Mouse (Mus musculus) neural tube, embryonic 10.5 days (tissue): ENCODE measurements around the gene Shisa8.
"Not testable (repeated sequence)": the region's sequence is repeated elsewhere in the genome, so short reads cannot be mapped to it uniquely, and the experiment has no call there.

ENCODE experiments used
- DNase-seq: peaks from one replicate; pipeline ENCODE4 v3.0.0-alpha.2; 2017; ENCODE audit warnings: low spot score; ENCODE audit errors: extremely low spot score

Shisa8 gene

DNA sequence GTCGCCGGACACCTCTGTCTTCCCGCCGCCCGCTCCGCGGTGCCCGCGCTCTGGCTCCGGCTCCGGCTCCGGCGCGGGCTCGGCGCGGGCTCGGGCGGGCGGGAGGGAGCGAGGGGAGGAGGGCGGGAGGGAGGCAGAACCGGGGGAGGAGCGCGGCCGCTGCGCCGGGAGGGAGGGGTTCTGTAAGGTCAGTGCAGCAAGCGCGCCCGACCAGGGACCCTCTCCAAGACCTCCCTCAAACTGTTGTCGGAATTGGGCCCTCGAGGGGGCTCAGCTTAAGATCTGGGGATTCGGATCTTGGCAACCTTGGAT, at the start of gene Shisa8:
Shisa8 (minus strand) TSS at position 64 of the 312 bp plus-strand sequence.
- peak; percentile 45 for DNase-seq

DNA sequence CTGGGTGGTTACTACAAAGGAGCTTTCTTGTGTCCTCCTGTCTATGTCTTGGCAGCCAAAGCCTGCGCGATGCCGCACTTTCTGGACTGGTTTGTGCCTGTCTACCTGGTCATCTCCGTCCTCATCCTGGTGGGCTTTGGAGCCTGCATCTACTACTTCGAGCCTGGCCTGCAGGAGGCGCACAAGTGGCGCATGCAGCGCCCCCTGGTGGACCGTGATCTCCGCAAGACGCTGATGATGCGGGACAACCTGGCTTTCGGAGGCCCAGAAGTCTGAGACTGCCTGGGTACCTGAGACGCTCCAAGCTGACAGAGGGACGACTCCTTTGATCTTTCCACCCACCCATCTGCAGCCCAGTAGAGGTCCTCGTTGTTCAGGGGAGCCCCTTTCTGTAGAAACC, 46.9 kb upstream of the Shisa8 start:
- DNase-seq = peak; percentile 74

DNA sequence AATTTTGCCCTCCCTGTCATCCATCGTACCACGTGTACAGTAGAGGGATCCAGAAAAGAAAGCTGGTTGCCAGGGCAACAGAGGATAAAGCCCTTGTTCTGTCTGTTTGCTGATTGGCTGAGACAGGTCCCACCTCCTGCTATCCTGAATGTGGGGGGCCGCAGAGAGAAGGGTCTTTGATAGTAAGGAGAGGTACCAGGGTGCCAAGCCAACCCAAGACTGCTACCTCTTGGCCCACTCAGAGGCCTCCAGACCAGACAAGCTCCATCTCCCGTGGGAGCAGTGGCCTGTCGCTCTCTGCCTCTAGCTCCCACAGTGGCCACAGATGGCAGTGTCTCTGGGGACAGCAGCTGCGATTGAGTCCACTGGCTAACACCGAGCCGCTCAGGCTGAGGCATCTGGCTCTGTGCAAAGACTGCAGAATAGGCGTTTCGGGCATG, 43.3 kb upstream of the Shisa8 start:
- peak; percentile 42 for DNase-seq

DNA sequence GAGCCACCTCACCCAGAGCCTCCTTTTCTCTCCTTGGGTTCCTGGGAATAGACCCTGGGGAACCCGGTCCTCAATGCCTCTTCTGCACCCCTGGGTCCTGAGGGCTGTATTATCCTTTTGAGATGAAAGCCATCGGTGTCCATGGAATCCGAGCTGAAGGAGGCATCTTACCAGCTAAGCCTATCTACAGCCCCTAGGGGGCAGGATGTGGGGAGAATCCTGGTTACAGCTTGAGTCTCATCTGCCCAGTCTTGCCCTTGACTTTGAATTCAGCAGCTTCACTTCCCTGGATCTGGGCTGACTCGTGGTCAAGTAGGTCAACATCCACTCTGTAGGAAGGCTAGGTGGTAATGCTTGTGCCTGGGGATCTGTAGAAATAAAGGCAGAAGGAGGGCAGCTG, 42.6 kb upstream of the Shisa8 start:
- DNase-seq = no peak

DNA sequence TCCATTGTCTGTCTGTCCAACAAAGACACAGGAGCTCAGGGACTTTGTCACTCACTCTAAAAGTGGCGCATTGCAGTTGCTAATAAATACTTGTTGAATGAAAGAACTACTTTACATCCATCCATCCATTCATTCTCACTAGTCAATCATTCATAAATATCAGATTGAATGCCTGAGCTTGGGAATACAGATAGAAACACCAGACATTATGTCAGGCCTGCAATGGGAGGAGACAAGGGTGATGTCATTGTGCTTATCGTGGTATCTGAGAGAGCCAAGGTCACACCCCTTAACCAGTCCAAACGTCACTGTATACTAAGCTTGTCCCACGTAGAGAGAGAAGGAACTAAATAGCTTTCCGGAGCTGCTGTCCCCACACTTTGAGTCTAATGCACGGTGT, 39.5 kb upstream of the Shisa8 start, which contains the start of gene 1500009C09Rik:
1500009C09Rik (plus strand) TSS at position 301 of the 400 bp plus-strand sequence.
- DNase-seq = no peak

DNA sequence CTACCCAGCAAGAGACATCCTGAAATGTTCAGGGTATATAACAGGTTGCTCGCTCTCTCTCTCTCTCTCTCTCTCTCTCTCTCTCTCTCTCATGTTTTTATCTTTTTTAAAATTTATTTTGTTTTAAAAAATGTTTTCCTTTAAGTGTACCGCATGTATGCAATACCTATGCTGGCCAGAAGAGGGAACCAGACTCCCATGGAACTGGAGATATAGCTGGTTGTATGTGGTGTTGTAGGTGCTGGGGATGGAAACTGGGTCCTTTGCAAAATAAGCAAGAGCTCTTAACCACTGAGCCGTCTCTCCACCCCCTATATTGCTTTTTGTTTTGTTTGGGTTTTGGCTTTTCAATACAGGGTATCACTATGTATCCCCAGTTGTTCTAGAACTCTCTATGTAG, 39.0 kb upstream of the Shisa8 start:
- DNase-seq = no peak

DNA sequence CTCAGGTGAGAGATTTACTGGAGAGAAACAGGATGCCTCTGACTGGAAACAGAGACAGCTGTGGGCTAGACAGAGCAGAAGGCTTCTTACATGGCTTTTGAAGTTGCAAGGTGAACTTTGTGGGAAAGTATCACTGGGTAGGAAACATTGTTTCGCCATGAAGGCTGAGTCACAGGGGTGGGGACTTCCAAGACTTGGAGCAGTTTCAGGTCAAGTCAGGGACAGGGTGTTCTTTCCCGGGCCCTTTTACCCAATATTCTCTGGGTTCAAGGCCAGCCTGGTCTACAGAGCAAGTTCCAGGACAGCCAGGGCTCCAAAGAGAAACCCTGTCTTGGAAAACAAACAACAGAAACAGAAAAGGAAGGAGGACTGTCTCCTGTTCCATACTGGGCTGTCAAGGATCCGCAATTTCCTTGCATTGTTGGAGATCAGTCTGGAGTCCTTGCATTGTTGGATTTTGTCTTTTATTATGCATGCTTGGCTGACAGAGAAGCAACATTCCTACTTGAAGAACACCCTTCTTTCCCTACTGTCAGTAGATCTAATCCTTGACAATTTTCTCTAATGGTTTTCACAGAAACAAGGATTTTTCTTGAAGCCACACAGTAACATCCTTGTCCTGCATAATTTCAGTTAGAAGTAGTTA, 34.6 kb upstream of the Shisa8 start:
- DNase-seq = no peak

DNA sequence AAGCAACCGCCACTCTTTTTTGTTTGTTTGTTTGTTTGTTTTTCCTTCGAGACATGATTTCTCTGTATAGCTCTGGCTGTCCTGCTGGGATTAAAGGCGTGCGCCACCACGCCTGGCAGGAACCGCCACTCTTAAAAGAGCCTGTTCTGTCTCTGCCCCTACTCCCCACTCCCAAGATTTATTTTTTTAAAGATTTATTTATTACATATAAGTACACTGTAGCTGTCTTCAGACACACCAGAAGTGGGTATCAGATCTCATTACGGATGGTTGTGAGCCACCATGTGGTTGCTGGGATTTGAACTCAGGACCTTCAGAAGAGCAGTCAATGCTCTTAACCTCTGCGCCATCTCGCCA, 32.2 kb upstream of the Shisa8 start:
- DNase-seq = not testable (repeated sequence)

DNA sequence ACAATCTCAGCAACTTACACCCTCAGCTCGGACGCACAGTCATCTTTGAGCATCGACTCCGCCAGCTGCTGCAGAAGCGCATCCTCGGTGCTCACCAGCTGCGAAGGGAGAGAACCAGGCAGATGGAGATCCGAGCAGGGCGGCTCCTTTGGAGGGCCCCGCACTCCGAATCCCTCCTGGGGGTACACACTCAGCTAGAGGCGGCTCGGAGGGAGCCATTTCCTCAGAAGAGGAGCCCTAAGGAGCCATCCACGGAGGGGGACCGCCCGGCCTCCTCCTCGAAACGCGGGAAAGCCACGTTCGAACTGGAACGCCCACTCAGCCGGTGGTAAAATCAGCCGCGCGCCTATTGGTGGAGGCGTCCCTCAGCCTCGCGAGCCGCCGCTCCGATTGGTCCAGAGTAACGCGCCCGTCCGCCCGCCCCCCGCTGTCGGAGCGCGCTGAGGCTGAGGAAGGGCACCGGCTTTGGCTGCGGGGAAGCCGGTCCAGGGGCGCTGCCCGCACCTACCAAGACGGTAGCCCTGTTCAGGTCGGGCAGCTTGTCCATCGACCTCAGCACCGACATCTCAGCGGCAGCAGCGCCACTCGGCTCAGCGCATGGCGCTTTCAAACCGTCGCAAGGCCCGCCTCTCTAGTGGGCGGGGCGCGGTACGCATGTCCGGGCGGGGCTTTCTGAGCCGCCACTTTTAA, 31.6 kb upstream of the Shisa8 start, which contains the start of gene Cenpm:
Cenpm (minus strand) TSS at position 634 of the 690 bp plus-strand sequence.
- peak; percentile 94 for DNase-seq

DNA sequence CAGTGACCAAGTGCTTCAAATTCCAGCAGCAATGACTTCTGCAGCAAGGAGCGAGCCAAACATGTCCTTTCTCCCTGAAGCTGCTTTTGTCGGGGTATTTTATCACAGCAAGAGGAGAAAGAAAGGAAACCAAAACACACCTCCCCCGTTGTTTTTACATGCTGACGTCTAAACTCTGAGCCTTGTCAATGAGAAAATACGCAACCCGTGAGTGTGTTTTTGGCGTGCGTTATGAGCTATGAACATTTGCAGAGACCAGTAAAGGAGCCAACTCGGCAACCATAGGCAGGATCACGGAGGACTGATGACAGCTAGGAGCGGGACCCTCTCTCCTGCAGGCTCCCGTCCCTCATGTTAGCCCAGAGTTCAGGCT, 31.1 kb upstream of the Shisa8 start:
- DNase-seq = no peak

DNA sequence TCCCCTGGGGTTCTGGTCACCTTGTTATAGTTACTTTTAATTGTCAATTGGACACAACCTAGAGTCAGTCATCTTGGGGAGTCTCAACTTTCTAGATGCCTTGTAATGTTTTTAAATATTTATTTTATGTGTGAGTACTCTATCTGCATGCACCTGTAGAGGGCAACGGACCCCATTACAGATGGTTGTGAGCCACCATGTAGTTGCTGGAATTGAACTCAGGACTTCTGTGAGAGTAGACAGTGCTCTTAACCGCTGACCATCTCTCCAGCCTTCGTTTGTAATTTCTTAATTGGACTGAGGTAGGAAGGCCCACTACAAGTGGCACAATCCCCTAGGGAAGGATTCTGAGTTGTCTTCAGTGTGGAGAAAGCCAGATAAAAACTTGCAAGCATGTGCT, 30.7 kb upstream of the Shisa8 start:
- DNase-seq = no peak

DNA sequence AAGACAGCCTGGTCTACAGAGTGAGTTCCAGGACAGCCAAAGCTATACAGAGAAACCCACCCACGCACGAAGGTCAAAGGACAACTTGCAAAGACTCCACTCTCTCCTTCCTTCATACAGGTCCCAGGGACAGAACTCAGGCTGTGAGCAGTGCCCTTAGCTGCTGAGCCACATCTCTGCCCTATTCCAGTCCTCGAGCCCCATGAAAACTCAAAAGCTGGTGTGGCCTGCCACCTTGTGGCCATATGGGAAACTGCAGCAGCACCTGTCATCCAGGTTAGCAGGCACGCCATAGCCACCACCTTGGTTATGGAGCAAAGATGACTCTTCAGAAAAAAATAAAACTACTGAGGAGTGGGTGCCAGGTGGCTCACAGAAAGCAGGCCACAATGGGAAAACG, 23.9 kb upstream of the Shisa8 start:
- peak; percentile 84 for DNase-seq

DNA sequence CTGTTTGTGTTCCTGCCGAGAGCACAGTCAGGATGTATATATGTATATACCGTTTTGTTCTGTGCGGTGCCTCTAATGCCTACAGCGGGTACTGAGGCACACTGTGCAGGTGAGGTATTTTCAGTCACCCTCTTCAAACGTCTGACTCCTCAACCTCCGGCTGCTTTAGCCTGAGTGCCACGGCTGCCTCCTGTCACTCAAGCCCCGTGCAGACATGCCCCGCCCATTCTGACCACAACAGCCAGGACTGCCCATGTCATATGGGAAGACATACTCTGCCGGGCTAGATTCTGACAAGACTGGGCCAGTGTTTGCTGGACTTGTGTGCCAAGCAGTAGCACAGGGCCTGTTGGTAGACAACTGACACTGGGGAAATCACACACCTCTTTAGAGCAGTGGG, 23.0 kb upstream of the Shisa8 start:
- DNase-seq = no peak

DNA sequence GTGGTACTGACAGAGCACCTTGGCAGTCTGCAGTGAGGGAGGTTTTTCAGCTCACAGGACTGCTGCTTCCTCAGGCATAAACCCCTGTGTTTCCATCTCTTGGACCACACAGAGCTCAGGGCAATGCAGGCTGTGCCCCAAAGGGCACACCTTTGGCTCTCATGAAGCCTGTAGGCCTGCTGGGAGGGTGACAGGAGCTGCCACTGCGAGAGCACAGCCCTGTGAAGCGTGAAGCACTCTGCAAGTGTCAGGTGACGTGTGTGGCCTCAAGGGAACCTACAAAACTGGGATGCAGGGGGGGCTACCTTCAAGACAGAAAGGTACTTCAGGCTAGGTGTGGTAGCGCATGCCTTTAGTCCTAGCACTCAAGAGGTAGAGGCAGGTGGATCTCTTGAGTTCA, 20.0 kb upstream of the Shisa8 start:
- no peak for DNase-seq

DNA sequence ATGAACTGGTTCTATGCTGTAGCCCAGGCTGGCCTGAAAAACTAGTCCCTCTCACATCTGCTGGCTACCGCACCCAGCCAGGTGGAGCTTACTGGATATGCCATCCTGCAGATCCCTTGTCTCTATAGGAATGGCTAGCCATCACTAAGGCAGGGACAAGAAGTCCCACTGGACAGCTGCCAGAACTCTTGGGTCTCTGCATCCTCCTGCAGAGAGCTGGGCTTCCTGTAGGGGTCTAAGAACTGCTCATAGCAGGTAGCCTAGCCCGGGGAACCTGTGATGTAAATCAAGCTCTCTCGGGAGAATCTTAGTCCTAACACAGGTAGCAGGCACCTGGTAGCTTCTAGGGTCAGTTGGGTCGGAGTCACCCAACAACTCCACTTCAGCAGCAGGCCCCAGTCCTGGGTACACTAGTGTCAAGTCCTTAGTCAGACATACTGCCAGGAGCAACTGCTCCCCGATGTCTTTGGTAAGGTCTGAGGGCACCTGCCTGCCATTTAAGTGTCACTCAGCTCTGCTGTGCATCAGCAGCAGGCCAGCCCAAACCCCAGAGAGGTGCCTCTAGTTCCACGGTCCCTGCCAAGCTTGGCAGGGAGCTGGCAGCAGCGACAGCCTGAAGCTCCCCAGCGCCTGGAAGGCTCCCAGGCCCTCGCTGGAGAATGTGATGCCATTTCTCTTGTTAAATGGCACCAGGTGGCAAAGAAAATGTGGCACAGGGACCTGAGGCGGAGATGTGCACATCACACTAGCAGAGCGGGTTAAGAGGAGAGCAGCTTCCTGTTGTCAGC, 19.2 kb upstream of the Shisa8 start:
- DNase-seq = no peak

DNA sequence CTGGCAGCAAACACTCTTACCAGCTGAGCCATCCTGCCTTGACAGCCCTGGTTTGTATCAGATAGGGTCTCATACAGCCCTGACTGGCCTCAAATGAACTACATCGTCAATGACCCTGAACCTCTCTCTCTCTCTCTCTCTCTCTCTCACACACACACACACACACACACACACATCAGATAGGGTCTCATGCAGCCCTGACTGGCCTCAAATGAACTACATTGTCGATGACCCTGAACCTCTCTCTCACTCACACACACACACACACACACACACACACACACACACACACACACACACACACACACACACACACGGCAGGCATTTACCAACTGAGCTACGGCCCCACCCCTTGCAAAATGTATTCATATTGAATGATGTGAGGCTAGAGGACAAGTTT, 18.5 kb upstream of the Shisa8 start:
- no peak for DNase-seq

DNA sequence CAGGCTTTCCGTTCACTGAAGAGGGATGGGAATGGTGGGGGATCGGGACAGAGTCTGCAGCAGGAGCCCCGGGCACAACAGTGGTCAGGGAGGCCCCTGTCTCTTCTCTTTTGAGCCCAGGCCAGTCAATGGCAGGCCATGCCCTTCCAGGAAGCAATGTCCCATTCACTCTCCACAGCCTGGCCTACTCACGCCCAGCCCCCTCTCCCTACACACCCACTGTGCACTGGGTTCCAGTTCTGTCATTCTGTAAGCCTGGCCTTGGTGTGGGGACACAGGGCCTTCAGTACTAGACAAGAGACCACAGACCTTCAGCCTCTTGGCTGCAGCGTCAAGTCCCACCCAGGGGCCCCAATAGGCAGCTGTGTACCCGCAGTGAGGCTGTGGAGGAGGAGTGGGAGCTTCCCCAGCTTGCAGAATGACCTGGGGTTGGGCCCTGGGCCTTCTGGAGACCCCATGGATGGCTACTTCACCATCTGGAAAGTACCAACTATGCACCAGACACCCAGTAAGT, 17.5 kb upstream of the Shisa8 start:
- DNase-seq = no peak

DNA sequence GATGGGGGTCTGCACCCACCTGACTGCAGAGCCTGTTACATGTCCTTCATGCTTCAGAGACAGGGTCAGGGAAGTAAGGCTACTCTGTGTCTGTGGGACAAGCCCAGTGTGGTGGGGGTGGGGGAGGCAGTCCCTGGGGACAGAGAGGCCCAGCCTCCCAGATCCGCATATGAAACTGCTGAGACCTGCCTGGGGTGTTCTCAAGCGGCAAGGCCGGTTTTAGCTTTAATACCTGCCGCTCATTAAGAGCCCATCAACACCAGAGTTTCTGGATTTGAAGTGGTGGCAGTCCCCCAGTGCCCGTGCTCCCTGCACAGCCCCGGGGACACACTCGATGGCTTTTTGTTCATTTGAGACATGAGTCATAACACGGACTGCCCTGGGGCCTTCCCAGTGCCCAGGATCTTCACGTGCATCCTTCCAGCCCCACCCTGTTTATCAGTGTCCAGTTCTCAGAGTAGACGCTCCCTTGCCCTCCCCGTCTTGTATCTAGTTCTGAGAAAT, 17.0 kb upstream of the Shisa8 start:
- no peak for DNase-seq

DNA sequence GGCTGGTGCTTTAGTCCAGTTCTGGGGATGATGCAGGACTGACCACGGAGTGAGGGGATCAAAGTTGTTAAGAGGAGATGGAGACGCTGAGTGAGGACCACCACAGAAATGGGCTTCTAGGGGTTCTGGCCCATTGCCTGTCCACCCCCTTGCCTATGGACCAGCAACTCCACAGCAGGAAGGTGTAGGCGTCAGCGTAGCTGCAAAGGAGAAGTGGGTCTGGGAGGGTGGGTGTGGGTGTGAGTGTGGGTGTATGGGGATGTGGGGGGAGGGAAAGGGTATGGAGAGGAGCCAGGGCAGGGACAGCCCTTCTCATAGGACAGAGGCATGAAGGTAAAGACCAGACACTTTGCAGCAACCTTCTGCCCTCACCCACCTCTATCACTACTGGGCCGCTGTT, 13.2 kb upstream of the Shisa8 start:
- DNase-seq = no peak

DNA sequence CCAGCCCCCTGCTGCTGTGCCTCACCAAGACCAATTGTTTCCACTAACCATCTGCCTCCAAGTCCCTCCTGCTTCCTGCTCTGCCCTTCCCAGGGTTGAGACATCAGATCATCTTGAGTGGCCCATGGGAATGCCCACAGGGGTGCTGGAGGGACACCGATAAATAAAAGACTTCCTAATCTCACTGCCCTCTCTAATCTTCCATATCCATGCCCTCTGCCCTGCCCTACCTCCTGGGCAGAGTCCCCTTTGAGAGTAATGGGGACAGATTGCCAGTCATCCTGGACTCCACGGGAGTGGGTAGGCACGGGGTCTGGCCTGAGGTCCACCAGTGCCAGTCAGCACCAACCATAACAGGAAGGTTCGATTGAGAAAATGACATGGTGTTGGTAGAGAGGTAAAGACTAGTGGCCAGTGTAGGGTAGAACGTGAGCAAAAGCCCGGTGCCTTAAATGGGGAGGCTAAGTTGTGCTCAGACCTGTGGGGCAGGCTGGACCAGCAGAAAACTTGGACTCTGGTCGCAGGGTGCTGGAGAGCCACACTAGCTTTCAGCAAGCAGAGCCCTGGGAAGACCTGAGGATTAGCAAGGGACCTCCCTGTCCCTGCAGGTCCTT, 12.1 kb upstream of the Shisa8 start:
- no peak for DNase-seq
